Mouse (Mus musculus) stomach, embryonic 15.5 days (tissue): ENCODE data around the gene Gipc3. TPM values are rescaled to one million over a fixed set of nuclear protein-coding genes. Genes with fewer than 3 reads are reported as not detected.

Experiments used
- ATAC-seq: fragments of 200-750 bp; cut with Nextera tagmentation; 2 replicates; pipeline ENCODE4 v1.8.0; 2017; ENCODE audit warnings: low read depth, moderate number of reproducible peaks, moderate TSS enrichment; ENCODE audit not compliant: insufficient read depth, low FRiP score
- H3K27ac ChIP-seq: fragments of 300-500 bp; sonication (generic); 2 replicates; pipeline ENCODE4 v1.5.1; 2015; ENCODE audit warnings: mild to moderate bottlenecking, inconsistent platforms
- H3K27me3 ChIP-seq: fragments of 300-500 bp; sonication (generic); replicated peaks from 2 replicates; pipeline ENCODE4 v1.6.1; 2015; ENCODE audit warnings: inconsistent platforms
- H3K36me3 ChIP-seq: fragments of 300-500 bp; sonication (generic); 2 replicates; pipeline ENCODE4 v1.6.1; 2015; ENCODE audit warnings: inconsistent platforms
- H3K4me1 ChIP-seq: fragments of 300-500 bp; sonication (generic); 2 replicates; pipeline ENCODE4 v1.6.1; 2015; ENCODE audit warnings: inconsistent platforms
- H3K4me2 ChIP-seq: fragments of 300-500 bp; sonication (generic); 2 replicates; pipeline ENCODE4 v1.6.1; 2015; ENCODE audit warnings: mild to moderate bottlenecking, inconsistent platforms
- H3K4me3 ChIP-seq: fragments of 300-500 bp; sonication (generic); replicated peaks from 2 replicates; pipeline ENCODE4 v1.5.1; 2015; ENCODE audit warnings: inconsistent platforms
- H3K9ac ChIP-seq: fragments of 300-500 bp; sonication (generic); 2 replicates; pipeline ENCODE4 v1.6.1; 2015; ENCODE audit warnings: inconsistent platforms
- H3K9me3 ChIP-seq: fragments of 300-500 bp; sonication (generic); 2 replicates; pipeline ENCODE4 v1.6.1; 2016; ENCODE audit warnings: inconsistent platforms
- WGBS: fragments of 180-500 bp; shearing (Covaris S2); methylation state at CpG from one replicate; pipeline ENCODE4 v1.1.7; 2015; 5-methylcytosine and 5-hydroxymethylcytosine counted together
- polyA plus RNA-seq: library from polyadenylated mRNA; unstranded; fragments of >200 nt; fragmentation: Nextera tagmentation; extraction: Ambion mirVana; gene quantifications from 2 replicates; pipeline ENCODE4 v1.2.1, GENCODE M21; 2015

Gipc3 gene
- polyA plus RNA-seq: 0.04 and 0.12 TPM in 2 replicates

- Histone ChIP-seq H3K4me2 (peak within 1 kb of the TSS; percentile 84), H3K4me3 (peak within 1 kb of the TSS; percentile 47), H3K4me1 (peaks cover 23% of the 10 kb centered on the region), H3K9me3 (no peaks in the 10 kb centered on the region), H3K36me3 (peaks cover 7% of the 10 kb centered on the region; the same call in 1 of the 2 replicates), H3K9ac (no peak within 1 kb of the TSS), H3K27ac (no peak within 1 kb of the TSS), H3K27me3 (peaks cover 23% of the 10 kb centered on the region)
- ATAC-seq: no peak
- 4% methylated on average over 63 of the region's 67 CpGs for WGBS
Observed at GRCm38 (mm10) chr10:81342686-81343505, at the start of gene Gipc3. Gipc3 (minus strand) TSS chr10:81343266.

- H3K4me2 ChIP-seq: peak within 1 kb of the TSS; percentile 61
- peak; percentile 48 for ATAC-seq
- 0 out of 2 replicates have a peak, but pooled peaks cover 7% of the 10 kb centered on the region for H3K36me3 ChIP-seq
- H3K4me1 ChIP-seq: peaks cover 23% of the 10 kb centered on the region
- H3K9ac ChIP-seq: peak within 1 kb of the TSS; percentile 29; the same call in 1 of the 2 replicates
- H3K9me3 ChIP-seq: no peaks in the 10 kb centered on the region
- 46% methylated on average over 14 of the region's 14 CpGs for WGBS
- H3K27me3 ChIP-seq: no peaks in the 10 kb centered on the region
- peak within 1 kb of the TSS; percentile 76 for H3K27ac ChIP-seq
- peak within 1 kb of the TSS; percentile 36 for H3K4me3 ChIP-seq
Observed at GRCm38 (mm10) chr10:81392781-81393185, 49.7 kb upstream of the Gipc3 start, which contains the start of gene Smim24. Smim24 (plus strand) TSS chr10:81393051.

GRCm38 (mm10) chr10:81392270-81392669 lies 49.2 kb upstream of the Gipc3 start:
- H3K36me3 ChIP-seq: 0 out of 2 replicates have a peak, but pooled peaks cover 12% of the 10 kb centered on the region
- H3K4me2 ChIP-seq: peak overlapping the region; percentile 61
- 62% methylated on average over 6 of the region's 6 CpGs for WGBS
- H3K9ac ChIP-seq: no peak overlapping the region
- ATAC-seq: no peak
- H3K4me1 ChIP-seq: peaks cover 23% of the 10 kb centered on the region
- no peaks in the 10 kb centered on the region for H3K9me3 ChIP-seq
- peak overlapping the region; percentile 54; the same call in 1 of the 2 replicates for H3K27ac ChIP-seq
- H3K27me3 ChIP-seq: no peaks in the 10 kb centered on the region
- H3K4me3 ChIP-seq: no peak overlapping the region

DNA sequence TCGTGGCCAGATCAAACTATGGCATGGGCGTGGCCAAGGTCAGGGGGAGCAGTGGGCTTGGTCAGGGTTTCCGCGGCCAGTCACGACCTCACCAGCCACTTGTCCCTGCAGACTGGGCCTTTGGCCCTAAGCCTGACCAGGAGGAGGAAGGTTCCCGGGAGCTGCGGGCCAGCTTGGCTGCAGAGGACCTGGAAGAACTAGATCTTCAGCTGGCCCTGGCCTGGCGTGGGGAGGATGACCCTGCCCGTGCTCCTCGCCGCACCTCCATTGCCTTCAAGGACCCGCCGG lies 47.6 kb upstream of the Gipc3 start:
- Histone ChIP-seq H3K9ac (no peak overlapping the region), H3K4me2 (no peak overlapping the region), H3K27me3 (no peaks in the 10 kb centered on the region), H3K4me1 (peaks cover 26% of the 10 kb centered on the region), H3K4me3 (no peak overlapping the region), H3K9me3 (no peaks in the 10 kb centered on the region), H3K36me3 (peaks cover 27% of the 10 kb centered on the region; the same call in 1 of the 2 replicates), H3K27ac (no peak overlapping the region)
- 82% methylated on average over 13 of the region's 13 CpGs for WGBS
- ATAC-seq: no peak

- H3K4me1 ChIP-seq: peaks cover 32% of the 10 kb centered on the region
- no peak overlapping the region for H3K9ac ChIP-seq
- no peaks in the 10 kb centered on the region for H3K27me3 ChIP-seq
- ATAC-seq: no peak
- H3K4me2 ChIP-seq: no peak overlapping the region
- H3K9me3 ChIP-seq: no peaks in the 10 kb centered on the region
- H3K36me3 ChIP-seq: peaks cover 27% of the 10 kb centered on the region; the same call in 1 of the 2 replicates
- 58% methylated on average over 23 of the region's 23 CpGs for WGBS
- no peak overlapping the region for H3K27ac ChIP-seq
- H3K4me3 ChIP-seq: no peak overlapping the region
Observed at GRCm38 (mm10) chr10:81389801-81390677, 47.0 kb upstream of the Gipc3 start.

- H3K9me3 ChIP-seq: no peaks in the 10 kb centered on the region
- H3K4me3 ChIP-seq: no peak overlapping the region
- no peaks in the 10 kb centered on the region for H3K27me3 ChIP-seq
- H3K4me1 ChIP-seq: peaks cover 32% of the 10 kb centered on the region
- 51% methylated on average over 3 of the region's 3 CpGs for WGBS
- H3K9ac ChIP-seq: no peak overlapping the region
- peaks cover 27% of the 10 kb centered on the region; the same call in 1 of the 2 replicates for H3K36me3 ChIP-seq
- H3K27ac ChIP-seq: no peak overlapping the region
- H3K4me2 ChIP-seq: no peak overlapping the region
- no peak for ATAC-seq
Observed at GRCm38 (mm10) chr10:81389373-81389772, 46.3 kb upstream of the Gipc3 start.

- Histone ChIP-seq H3K4me1 (peaks cover 28% of the 10 kb centered on the region), H3K27ac (no peak within 1 kb of the TSS), H3K9ac (no peak within 1 kb of the TSS), H3K27me3 (no peaks in the 10 kb centered on the region), H3K9me3 (no peaks in the 10 kb centered on the region), H3K36me3 (peaks cover 27% of the 10 kb centered on the region; the same call in 1 of the 2 replicates), H3K4me2 (no peak within 1 kb of the TSS), H3K4me3 (no peak within 1 kb of the TSS)
- WGBS: 55% methylated on average over 5 of the region's 5 CpGs
- no peak for ATAC-seq
Observed at GRCm38 (mm10) chr10:81388505-81389055, 45.5 kb upstream of the Gipc3 start, which contains the start of gene Gm48552. Gm48552 (plus strand) TSS chr10:81389005.

GRCm38 (mm10) chr10:81387716-81388115 lies 44.6 kb upstream of the Gipc3 start:
- Histone ChIP-seq H3K27ac (no peak overlapping the region), H3K9ac (no peak overlapping the region), H3K36me3 (peaks cover 27% of the 10 kb centered on the region; the same call in 1 of the 2 replicates), H3K4me3 (no peak overlapping the region), H3K9me3 (no peaks in the 10 kb centered on the region), H3K4me2 (no peak overlapping the region), H3K27me3 (no peaks in the 10 kb centered on the region), H3K4me1 (peaks cover 20% of the 10 kb centered on the region)
- ATAC-seq: no peak
- WGBS: 94% methylated on average over 20 of the region's 20 CpGs

GRCm38 (mm10) chr10:81385603-81386306 lies 42.7 kb upstream of the Gipc3 start:
- no peak for ATAC-seq
- WGBS: 67% methylated on average over 22 of the region's 22 CpGs
- no peaks in the 10 kb centered on the region for H3K9me3 ChIP-seq
- peak overlapping the region; percentile 79 for H3K4me2 ChIP-seq
- H3K9ac ChIP-seq: no peak overlapping the region
- H3K4me1 ChIP-seq: peaks cover 15% of the 10 kb centered on the region
- H3K4me3 ChIP-seq: peak overlapping the region; percentile 73
- peaks cover 27% of the 10 kb centered on the region; the same call in 1 of the 2 replicates for H3K36me3 ChIP-seq
- no peaks in the 10 kb centered on the region for H3K27me3 ChIP-seq
- no peak overlapping the region for H3K27ac ChIP-seq

DNA sequence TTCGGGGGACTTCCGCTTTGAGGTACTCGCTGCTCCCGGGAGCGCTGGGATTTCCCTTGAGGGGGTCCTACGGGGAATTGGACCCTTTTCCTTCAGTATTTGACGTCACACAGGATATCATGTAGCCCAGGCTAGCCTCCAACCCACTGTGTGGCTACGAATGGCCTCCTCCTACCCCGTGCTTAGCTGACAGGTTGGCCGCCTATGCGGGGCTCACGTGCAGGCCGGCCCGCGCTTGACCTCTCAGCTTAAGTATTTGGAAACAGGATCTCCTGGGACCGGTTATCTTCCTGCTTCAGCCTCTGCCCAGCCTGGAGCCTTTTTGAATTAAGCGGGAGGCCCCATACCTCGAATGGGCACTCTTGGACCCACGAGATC lies 41.5 kb upstream of the Gipc3 start:
- peaks cover 27% of the 10 kb centered on the region; the same call in 1 of the 2 replicates for H3K36me3 ChIP-seq
- ATAC-seq: 0 out of 2 replicates have a peak, but pooled peaks have one; percentile 0
- peaks cover 9% of the 10 kb centered on the region for H3K4me1 ChIP-seq

More for the DNA sequence above, 41.5 kb upstream of the Gipc3 start:
- H3K4me2 ChIP-seq: peak overlapping the region; percentile 79
- H3K27ac ChIP-seq: peak overlapping the region; percentile 68
- H3K27me3 ChIP-seq: no peaks in the 10 kb centered on the region
- WGBS: under 1% methylated on average over 19 of the region's 19 CpGs
- H3K9me3 ChIP-seq: no peaks in the 10 kb centered on the region
- peak overlapping the region; percentile 73 for H3K4me3 ChIP-seq
- H3K9ac ChIP-seq: peak overlapping the region; percentile 59
